Mouse (Mus musculus) embryo, embryonic 10 days (tissue): ENCODE measurements around the gene Cmklr1.
A peak's percentile ranks its signal among the peaks of the same experiment; 100 is the strongest.
"Not testable (repeated sequence)": the region's sequence is repeated elsewhere in the genome, so short reads cannot be mapped to it uniquely, and the experiment has no call there.

Experiments used
- DNase-seq: peaks from one replicate; pipeline ENCODE4 v3.0.0-alpha.2; 2015; ENCODE audit warnings: low spot score

Gene Cmklr1

DNA sequence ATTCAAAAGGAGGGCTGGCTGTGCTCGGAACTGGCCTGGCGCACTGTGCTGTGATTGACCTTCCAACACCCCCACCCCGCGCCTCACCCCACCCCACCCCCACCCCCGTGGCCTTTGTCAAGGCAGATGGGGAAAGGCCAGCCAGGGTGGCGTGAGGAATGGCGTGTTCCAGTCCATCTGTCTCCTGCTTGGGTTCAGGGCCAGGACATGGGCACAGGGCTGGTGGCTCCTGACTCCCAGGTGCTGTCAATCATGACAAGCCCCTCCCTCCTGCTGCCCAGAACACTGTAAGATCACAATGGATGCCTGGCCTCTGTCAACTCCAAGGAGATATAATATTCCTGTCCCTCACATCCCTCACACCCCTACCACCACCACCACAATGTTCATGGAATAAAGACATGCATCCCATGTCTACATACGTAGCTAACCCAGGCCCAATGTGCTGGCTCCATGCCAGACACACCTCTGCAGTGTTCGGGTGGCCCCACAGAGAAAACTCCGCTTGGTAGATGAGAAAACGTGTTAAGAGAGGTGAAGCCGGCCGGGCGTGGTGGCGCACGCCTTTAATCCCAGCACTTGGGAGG is 30.0 kb downstream of the Cmklr1 start:
- peak; percentile 47 for DNase-seq

DNA sequence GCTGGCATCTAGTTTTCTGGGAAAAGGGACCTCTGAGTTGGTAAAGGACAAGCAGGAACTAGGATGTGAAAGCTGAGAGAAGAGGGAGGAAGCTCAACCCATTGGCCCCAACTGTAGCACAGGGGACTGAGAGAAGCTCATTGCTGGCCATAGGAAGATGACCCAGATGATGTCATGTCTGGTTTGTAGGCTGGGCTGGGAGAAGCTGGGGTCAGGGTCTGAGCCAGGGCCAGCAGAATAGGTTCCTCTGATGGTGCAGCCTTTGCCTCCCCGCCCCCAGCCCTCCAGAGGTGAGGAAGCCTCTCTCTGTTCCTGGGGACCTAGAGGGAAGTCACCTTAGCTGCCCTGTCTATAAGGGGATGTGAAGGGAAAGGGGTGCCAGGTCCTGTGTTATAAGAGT is 31.1 kb downstream of the Cmklr1 start:
- no peak for DNase-seq

DNA sequence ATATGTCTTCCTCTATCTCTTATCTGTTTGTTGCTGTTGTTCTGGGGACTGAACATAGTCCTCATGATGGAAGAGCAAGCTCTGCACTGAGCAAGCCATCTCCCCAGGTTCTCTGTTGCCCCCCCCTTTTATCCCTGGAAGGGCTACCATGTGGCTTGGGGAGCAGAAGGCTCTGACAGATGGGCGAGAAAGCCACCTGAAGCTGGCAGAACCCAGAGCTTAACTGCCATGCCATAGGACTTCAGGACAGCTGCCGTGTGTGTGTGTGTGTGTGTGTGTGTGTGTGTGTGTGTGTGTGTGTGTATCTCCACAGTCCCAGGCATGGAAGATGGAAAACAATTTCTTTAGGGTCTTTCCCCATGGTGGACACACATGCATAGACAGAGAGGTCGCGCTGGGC is 31.5 kb downstream of the Cmklr1 start:
- DNase-seq: no peak

DNA sequence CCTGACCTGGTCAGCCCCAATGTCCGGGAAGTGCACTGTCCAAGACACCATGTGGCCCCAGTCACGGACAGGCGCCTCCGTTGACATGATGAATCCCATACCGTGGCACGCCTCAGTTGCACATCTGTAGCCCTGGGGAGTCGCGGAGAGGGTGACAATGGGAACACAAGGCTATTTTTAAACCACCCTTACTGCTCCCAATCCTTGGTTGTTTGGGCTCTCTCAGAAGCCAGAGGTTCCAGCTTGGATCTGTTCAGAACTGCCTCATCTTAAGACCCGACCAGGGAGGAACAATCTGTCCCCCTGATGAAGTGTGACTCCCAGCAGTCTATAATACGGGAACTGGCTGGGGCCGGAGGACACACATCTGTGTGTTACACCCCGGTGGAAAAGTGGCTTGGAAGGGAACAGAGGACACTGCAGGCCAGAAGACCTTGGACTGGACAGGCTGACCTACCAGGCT is 38.4 kb downstream of the Cmklr1 start:
- DNase-seq: no peak

DNA sequence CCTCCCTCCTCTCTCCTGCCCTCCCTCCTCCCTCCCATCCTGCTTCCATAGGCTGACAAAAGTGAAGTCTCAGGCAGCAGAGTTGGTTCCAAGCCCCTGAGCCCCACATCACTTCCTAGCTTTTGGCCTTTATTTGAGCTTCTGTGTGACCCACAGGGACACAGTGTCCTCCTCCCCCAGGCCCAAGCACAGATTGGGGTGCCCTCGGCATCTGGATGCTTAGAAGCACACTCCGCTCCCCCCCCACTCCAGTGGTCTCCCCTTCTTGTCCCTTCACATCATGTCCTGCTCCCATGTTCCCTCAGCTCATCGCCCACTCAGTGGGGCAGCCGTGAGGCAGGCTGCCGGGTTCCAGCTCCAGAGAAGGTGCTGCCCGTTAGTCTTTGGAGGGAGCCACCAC is 39.1 kb downstream of the Cmklr1 start:
- DNase-seq: no peak

DNA sequence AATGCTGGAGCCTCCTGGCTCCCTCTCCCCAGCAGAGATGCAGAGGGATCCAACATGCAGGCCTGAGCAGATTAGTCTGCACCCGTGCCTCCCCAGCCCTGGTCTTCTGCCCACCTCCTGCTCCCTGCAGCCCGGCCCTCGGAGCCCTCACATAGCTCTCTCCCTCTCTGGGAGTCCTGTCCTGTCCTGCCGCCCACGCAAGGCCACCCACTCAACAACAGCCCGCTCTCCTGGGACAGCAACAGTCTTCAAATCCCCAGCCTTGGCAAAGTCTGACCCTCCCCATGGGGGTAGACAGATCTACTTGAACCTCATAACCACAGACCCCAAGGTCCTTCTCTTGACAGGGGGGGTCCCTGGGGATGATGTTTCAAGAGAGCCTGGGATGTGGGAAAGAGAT is 39.7 kb downstream of the Cmklr1 start:
- DNase-seq: no peak

DNA sequence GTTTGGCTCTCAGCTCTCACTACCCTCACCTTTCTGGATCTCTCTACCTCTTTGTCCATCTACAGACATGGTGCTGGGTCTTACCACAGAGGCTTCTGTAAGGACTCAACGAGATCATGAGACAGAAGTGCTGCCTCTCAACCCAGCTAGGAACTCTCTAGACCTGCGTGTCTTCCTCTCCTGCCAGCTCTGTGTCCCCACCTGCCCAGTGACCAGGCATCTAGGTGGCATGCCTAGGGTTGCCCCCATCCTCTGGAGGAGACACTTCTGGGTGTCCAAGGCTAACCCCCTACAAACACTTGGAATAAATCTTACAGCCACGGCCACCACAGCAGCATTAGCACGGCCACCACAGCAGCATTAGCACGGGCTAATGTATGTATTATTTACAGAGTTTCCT is 40.3 kb downstream of the Cmklr1 start:
- no peak for DNase-seq

DNA sequence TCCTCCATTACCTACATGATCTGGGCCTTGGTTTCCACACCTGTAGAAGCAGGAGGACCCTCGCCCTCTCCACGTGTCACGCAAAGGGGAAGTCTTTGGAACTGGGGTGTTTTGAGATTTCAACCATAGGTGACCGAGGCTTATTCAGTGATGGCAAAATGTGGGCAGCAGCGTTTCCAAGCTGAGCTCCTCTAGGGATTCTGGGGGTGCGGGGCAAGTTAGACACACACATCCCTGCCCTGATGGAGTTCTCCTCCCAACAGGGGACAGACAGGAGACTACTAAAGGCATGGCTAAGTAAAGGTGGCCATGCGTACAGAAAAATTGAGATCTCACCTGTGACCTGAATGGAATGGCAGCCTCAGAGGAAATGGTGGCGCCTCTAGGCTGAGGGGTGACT is 41.7 kb downstream of the Cmklr1 start:
- no peak for DNase-seq

DNA sequence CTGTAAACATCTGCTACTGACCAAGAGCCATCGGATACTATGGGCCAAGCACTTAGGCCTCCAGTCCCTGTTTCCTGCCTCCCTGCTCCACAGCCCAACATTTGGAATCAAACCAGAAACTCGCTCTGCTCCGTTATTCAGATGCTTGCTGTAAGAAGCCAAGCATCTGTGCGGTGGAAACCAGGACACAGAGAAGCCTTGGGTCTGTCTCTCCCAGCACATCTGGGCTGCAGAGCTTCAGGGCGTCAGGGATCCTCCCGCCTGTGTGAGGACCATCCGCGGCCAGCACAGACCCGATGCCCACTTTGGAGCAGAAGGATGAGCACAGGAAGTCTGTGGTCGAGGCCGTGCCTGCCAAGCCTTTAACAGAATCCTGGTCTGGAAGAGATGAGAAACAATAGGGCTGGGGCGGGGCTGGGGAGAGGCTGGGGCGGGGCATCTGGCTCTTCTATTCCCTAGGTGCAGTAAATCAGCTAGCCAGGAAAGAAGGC is 42.2 kb downstream of the Cmklr1 start:
- DNase-seq: peak; percentile 21

DNA sequence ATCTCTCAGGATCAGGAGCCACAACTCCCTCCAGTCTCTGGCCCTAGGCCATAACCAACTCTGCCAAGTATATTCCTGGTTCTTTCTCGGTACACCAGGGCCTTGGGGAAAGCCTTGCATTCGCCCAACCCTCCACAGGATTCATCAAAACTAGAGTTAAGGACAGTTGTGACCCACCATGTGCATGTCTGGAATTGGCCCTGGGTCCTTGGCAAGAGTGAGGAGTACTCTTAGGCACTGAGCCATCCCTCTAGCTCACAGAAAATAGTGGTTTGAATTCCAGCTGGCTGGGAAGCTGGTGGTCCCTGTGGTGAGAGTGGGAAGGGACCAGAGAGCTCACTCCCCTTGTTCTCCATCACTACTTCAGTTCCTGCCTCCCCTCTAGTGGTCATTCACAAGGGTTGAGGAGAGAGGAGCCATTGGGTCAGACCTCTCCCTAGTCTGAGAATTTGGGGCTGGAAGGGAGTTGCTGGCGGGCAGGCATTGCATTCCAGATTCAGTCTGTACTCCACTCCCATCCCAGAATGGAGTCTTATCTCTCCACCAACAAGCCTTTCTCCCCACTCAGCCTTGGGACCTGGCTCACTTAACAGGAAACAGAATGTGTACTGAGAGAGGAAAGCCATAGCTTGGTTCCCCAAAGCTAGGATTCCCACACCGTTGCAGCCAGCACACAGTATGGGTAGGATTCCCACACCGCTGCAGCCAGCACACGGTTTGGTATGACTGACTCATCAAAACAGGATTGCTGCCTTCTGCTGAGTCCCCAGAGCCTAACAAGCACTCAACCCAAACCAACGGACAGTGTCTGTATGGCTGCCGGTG is 43.1 kb downstream of the Cmklr1 start:
- DNase-seq: no peak

DNA sequence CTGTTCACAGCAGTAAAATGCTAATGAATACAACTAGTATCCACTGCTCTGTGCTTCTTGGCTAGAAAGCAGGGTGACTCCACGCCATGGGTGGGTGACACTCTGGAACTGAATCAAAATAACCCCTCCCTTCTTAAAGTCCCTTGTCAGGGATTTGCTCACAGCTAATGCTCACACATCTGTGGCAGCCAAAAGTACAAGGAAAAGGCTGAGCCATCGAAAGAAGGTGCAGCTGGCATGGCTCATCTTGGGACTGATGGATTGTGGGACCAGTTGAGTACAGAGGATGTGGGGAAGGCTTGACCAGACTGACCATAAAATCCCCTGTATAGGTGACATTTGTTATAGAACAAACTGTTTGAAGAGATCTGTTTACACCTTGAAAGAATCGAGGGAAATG is 44.1 kb downstream of the Cmklr1 start:
- DNase-seq: no peak

DNA sequence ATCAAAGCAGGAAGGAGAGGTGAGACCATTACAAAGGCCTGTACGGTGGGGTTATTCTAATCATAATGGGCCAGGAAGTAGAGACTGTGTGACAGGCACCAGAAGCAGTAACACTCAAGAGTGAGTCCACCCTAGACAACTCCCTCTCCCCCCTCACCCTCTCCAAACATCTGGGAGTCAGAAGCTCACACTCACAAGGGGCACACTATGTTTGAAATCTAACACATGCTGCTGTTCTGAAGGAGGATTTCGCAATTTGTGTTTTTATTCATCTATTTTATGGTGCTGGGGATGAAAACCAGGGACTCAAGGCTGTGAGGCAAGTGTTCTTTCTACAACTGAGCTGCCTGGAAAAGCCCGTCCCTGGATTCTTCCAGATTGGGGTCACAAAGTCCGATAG is 45.5 kb downstream of the Cmklr1 start:
- no peak for DNase-seq

DNA sequence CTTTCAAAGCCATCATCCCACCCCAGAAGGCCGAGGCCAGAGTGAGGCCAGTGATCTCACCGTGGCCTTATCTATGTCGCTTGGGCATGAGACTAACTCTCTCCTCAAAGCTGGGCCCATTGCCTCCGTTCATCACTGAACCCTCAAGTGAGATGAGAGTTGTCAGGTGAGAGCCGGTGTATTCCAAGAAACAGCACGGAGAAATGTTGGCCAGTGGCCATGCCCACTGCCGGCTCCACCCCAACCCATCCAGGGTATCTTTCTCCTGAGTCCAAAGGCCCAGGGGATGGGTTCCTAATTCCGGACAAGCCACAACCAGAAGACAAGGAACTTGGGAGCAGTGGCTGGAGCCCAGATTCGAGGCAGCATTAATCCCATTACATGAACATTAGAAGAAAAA is 46.8 kb downstream of the Cmklr1 start:
- no peak for DNase-seq

DNA sequence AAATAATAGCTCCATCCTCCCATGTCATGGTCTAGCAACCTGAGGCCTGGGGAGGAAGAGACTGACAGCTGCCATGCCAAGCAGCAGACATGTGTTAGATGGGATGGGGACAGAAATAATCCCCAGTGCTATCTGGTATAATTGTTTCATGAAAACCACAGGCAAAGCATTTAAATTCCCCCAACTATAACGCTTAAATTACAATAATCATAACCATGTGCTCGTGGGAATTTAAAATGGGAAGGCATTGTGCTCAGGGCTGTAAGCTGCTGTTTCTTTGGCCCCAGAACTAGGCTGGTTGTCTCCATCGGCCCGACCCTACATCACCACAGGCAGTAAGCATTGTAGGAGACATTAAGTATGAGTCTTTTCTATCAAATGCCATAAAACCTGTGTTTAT is 49.4 kb downstream of the Cmklr1 start:
- no peak for DNase-seq

DNA sequence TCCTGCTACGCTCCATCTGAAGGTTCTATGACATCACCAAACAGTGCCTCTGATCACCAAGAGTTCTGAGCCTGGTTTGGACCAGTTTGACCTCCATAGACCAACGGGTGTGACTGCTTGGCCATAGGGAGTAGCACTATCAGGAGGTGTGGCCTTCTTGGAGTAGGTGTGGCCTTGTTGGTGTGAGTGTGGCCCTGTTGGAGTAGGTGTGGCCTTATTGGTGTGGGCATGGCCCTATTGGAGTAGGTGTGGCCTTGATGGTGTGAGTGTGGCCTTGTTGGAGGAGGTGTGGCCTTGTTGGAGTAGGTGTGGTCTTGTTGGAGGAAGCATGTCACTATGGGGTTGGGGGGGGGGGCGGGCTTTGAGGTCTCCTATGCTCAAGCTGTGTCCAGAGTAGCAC is 50.0 kb downstream of the Cmklr1 start:
- DNase-seq: no peak

DNA sequence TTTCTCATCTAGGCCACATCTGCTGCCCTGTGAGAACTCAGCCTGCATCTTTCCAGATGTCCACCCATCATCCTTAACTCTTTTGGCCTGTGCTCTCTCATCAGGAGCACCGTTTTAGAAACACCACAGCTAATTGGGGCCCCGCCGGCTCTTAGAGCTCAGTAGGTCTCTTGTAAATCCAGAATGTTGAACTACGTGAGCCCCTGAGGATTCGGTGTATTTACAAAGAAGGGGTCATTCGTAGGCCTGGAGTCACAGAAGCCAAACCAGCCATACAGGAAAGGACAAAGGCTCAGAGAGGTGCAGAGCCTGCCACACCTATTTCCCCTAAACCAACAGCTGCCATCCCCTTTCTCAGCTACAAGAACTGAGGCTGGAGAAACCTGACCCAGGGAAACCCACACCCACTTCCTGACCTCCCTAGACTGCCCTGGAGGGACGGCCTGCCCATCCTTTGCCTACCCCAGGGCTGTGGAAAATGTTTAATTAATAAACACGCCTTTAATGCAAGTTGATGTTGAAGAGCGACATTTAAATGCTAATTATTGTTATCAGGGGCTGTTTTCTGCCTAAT is 53.4 kb downstream of the Cmklr1 start:
- DNase-seq: no peak

DNA sequence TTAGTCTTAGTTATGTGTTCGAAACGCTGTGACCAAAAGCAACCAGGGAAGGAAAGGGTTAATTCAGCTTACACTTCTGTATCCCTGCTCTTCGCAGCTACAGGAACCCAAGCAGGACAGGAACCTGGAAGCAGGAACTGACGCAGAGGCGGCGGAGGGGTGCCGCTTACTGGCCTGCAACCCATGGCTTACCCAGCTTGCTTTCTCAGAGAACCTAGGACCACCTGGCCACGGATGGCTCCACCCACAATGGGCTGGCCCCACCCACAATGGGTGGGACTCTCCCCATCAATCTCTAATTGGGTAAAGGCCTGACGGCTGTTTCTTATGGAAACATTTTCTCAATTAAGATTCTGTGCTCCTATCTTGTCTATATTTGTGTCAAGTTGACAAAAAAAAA is 54.0 kb downstream of the Cmklr1 start:
- DNase-seq: no peak

DNA sequence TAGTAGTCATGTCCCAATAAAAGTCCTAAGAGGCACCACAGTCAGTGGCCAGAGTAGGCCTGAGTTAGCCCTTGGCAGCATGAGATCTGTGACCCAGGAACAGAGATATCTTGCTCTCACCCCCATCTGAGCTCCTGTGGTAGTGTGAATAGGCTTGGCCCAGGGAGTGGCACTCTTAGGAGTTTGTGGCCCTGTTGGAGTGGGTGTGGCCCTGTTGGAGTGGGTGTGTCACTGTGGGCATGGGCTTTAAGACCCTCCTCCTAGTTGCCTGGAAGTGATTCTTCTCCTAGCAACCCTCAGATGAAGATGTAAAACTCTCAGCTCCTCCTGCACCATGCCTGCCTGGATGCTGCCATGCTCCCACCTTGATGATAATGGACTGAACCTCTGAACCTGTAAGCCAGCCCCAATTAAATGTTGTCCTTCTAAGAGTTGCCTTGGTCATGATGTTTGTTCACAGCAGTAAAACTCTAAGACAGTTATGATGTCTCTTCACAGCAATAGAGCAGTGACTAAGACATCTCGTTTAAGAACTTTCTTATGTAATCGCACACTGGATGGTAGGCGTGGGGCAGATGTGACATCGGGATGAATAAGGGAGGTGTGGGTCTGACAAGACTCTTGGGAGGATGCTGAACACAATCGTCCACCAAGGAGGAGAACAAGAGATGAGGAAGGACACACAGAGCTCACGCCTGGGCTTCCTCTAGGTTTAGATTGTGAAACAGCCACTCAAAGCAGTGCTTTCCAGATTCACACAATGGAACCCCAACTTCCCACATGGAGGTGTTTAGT is 56.1 kb downstream of the Cmklr1 start:
- no peak for DNase-seq

DNA sequence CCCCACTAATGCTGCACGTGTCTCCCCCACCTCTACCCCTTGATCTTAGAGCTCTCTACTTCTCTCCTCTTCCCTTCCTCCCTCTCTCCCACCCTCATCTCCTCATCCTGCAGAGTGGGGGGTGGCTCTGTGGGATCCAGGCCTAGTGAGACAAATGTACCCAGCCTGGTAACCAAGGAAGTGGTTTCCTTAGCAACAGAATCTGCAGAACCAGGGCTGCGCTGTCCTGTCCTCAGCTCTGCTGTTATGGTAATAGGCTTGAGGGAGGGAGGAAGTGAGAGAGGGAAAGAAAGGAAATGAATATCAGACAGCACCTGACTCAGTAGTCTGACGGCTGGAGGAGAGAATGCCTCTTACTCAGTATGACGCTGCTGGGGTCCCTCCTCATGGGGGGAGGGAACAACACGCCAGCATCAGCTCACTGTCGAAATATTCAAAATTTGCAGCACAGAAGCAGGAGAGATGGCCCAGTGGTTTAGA is 58.4 kb downstream of the Cmklr1 start:
- DNase-seq: peak; percentile 74

DNA sequence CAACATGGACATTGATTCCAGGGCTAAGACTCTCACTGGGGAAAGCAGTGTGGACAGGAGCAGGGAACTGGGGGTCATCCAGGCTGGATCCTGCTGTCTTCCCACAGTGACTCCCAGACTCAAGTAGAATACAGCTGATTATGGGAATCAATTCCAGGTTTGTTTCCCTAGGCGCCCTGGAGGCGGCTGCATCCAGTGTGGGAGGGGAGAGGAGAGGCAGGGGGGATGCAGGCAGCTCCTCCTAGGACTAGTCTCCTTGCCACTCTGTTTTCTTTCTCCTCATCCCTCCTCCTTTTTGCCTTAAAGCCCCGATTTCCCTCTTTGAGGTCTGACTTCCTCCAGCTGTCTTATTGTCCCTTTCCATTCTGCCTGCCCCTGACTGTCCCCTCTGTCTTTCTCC is 59.1 kb downstream of the Cmklr1 start:
- DNase-seq: no peak

DNA sequence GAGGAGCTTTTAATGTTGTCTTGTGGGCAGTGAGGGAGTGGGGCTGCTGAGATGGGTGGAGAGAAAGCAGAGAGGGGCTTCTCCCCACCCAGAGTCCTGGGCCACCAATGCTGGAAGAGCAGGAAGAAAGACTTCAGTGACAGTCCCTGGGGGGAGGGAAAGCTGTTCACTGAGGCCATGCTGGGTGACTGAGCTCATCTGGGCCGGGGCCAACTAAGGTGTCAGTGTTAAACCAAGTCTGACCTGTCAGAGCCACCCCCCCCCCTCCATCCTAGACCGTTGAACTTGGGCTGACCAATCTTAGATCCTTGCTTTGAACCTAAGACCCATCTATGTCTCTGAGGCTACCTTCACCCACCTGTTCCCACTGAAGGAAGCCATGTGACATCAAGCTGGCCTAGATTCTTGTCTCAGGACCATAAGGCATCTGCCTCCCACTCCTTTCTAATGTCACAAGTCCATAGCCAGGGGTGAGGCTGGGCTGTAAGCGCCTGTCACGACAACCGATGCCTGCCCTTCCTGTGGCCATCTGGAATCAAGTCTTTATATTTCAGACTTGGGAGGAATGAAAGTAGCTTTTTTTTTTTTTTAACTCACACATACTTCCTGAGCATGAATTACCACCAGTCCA is 60.1 kb downstream of the Cmklr1 start:
- DNase-seq: no peak

DNA sequence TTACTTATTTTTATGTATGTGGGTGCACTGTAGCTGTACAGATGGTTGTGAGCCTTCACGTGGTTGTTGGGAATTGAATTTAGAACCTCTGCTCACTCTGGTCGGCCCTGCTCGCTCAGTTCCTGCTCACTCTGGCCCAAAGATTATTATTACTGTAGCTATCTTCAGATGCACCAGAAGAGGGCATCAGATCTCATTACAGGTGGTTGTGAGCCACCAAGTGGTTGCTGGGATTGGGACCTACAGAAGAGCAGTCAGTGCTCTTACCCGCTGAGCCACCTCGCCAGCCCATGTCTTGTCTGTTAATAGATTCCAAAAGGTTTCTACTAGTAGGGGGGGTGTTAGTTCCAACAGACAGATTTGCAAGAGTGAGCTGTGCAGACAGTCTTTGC is 63.8 kb downstream of the Cmklr1 start:
- not testable (repeated sequence) for DNase-seq
